ENCODE assay signal across 9 mouse cellular contexts in genomic region chr9:51993486-51994275, GRCm38 (mm10). TPM values are rescaled to one million over a fixed set of nuclear protein-coding genes. Genes with fewer than 3 reads are reported as not detected.
DNase-seq lines count a peak whose midpoint lies in the region; ATAC-seq and TF ChIP-seq lines count a peak whose summit lies in the region.
"Had no signal": no experiment of that assay in that cellular context is flagged by ENCODE, and none has a peak within 500 bp of the region (broad histone marks: within the 10 kb centered on the region; RNA-seq: fewer than 3 reads in every experiment).

No protein-coding gene starts in this region.

- TF ChIP-seq CTCF in liver, adult 2 months (IDR thresholded peaks at IDR 0.05; ENCODE audit: low read depth, low read length): peak; percentile 64

- DNase-seq in adrenal gland, postnatal 36 days: peak; percentile 33 to 43
- no peak for DNase-seq in adrenal gland, adult 2 months
- DNase-seq in liver, adult 2 months (ENCODE audit: extremely low read depth, low read depth, low spot score): peak; percentile 93
- no peak for DNase-seq in liver, embryonic 11.5 days (ENCODE audit: low spot score)
- peak; percentile 23 for DNase-seq in kidney, postnatal 14 days
- peak; percentile 64 for DNase-seq in testis, postnatal 10 days (ENCODE audit: low spot score)

- peak overlapping the region; percentile 71 for H3K27ac ChIP-seq in liver, adult 2 months (replicated peaks; ENCODE audit: insufficient read depth, low read depth, low read length)
- no peak overlapping the region for H3K27ac ChIP-seq in liver, embryonic 11.5 days (ENCODE audit: low read depth, low read length)
- no peak overlapping the region for H3K27ac ChIP-seq in forebrain, embryonic 12.5 days
- no peak overlapping the region for H3K27ac ChIP-seq in forebrain, embryonic 15.5 days (replicated peaks)
- H3K27ac ChIP-seq: macrophage had no signal

- H3K9ac ChIP-seq in liver, adult 2 months (ENCODE audit: low read depth, low read length): no peak overlapping the region
- H3K9ac ChIP-seq in liver, embryonic 11.5 days (ENCODE audit: low read depth, low read length): no peak overlapping the region
- H3K9ac ChIP-seq in forebrain, embryonic 12.5 days: no peak overlapping the region
- no peak overlapping the region for H3K9ac ChIP-seq in forebrain, embryonic 15.5 days (replicated peaks)

- no peak for TF ChIP-seq POLR2A in liver, adult 2 months (IDR thresholded peaks at IDR 0.05; ENCODE audit: extremely low read depth, insufficient read depth, low read length)

- H3K9me3 ChIP-seq in liver, embryonic 11.5 days (ENCODE audit: control insufficient read depth, low read length): no peaks in the 10 kb centered on the region
- no peaks in the 10 kb centered on the region for H3K9me3 ChIP-seq in forebrain, embryonic 12.5 days
- H3K9me3 ChIP-seq in forebrain, embryonic 15.5 days: 0 out of 2 replicates have a peak, but pooled peaks cover 2% of the 10 kb centered on the region

- WGBS in liver, adult 2 months: 58% methylated on average over 4 of the region's 4 CpGs
- 60% methylated on average over 4 of the region's 4 CpGs for WGBS in liver, embryonic 11.5 days
- WGBS in forebrain, embryonic 12.5 days: 73% methylated on average over 4 of the region's 4 CpGs
- 77% methylated on average over 4 of the region's 4 CpGs for WGBS in forebrain, embryonic 15.5 days

- no peak overlapping the region for H3K4me2 ChIP-seq in liver, embryonic 11.5 days
- H3K4me2 ChIP-seq in forebrain, embryonic 12.5 days: no peak overlapping the region
- no peak overlapping the region for H3K4me2 ChIP-seq in forebrain, embryonic 15.5 days (replicated peaks)

- H3K4me1 ChIP-seq in liver, adult 2 months (ENCODE audit: control insufficient read depth, insufficient read depth, low read length): peaks cover 14% of the 10 kb centered on the region; the same call in 1 of the 2 replicates
- no peaks in the 10 kb centered on the region for H3K4me1 ChIP-seq in liver, embryonic 11.5 days (replicated peaks; ENCODE audit: control insufficient read depth, insufficient read depth, low read length)
- H3K4me1 ChIP-seq in forebrain, embryonic 12.5 days: no peaks in the 10 kb centered on the region
- no peaks in the 10 kb centered on the region for H3K4me1 ChIP-seq in forebrain, embryonic 15.5 days

- no peak overlapping the region for H3K4me3 ChIP-seq in liver, adult 2 months (ENCODE audit: insufficient read depth, low read depth, low read length)
- H3K4me3 ChIP-seq in liver, embryonic 11.5 days (ENCODE audit: low read depth, low read length): no peak overlapping the region
- H3K4me3 ChIP-seq in forebrain, embryonic 12.5 days (replicated peaks): no peak overlapping the region
- no peak overlapping the region for H3K4me3 ChIP-seq in forebrain, embryonic 15.5 days

- ATAC-seq in liver, embryonic 11.5 days (replicated peaks; ENCODE audit: low FRiP score): no peak
- no peak for ATAC-seq in forebrain, embryonic 12.5 days (ENCODE audit: low FRiP score)
- ATAC-seq in forebrain, embryonic 15.5 days (replicated peaks): no peak

- H3K79me2 ChIP-seq in liver, adult 2 months (ENCODE audit: control insufficient read depth, insufficient read depth, low read length): no peaks in the 10 kb centered on the region

- H3K27me3 ChIP-seq in liver, adult 2 months (ENCODE audit: control insufficient read depth, insufficient read depth, low read length): no peaks in the 10 kb centered on the region
- H3K27me3 ChIP-seq in liver, embryonic 11.5 days (replicated peaks; ENCODE audit: control insufficient read depth, insufficient read depth, low read length): no peaks in the 10 kb centered on the region
- H3K27me3 ChIP-seq in forebrain, embryonic 12.5 days: no peaks in the 10 kb centered on the region
- no peaks in the 10 kb centered on the region for H3K27me3 ChIP-seq in forebrain, embryonic 15.5 days

- no peaks in the 10 kb centered on the region for H3K36me3 ChIP-seq in liver, adult 2 months (ENCODE audit: control insufficient read depth, insufficient read depth, low read length)
- no peaks in the 10 kb centered on the region for H3K36me3 ChIP-seq in liver, embryonic 11.5 days (ENCODE audit: control insufficient read depth, insufficient read depth, low read length)
- no peaks in the 10 kb centered on the region for H3K36me3 ChIP-seq in forebrain, embryonic 12.5 days (replicated peaks)
- H3K36me3 ChIP-seq in forebrain, embryonic 15.5 days: no peaks in the 10 kb centered on the region

RNA-seq across cellular contexts. Expression of gene Fdx1, which starts 30.3 kb away (rescaled TPM):
- 1,000 to 10,000 TPM; 2,132 to 4,124 TPM for total RNA-seq in adrenal gland, postnatal 36 days (2021)
- 1,000 to 10,000 TPM; 1,986 to 2,305 TPM for total RNA-seq in adrenal gland, adult 2 months (2021)
- polyA plus RNA-seq in adrenal gland, adult 2 months (2012; rRNA removed): 10,930 and 16,655 TPM in 2 replicates
- total RNA-seq in liver, adult 2 months (2014; rRNA removed): 144 and 160 TPM in 2 replicates
- 290 and 313 TPM in 2 replicates for polyA plus RNA-seq in liver, adult 2 months (2012; rRNA removed)
- 45.2 and 50.7 TPM in 2 replicates for polyA plus RNA-seq in liver, embryonic 11.5 days (2014; fragmentation: Nextera tagmentation; extraction: Ambion mirVana)
- 48.7 and 50.6 TPM in 2 replicates for polyA plus RNA-seq in forebrain, embryonic 12.5 days (2016; fragmentation: Nextera tagmentation; extraction: Ambion mirVana)
- polyA plus RNA-seq in forebrain, embryonic 15.5 days (2015; fragmentation: Nextera tagmentation; extraction: Ambion mirVana): 44.4 and 44.9 TPM in 2 replicates

RNA-seq across cellular contexts. Expression of gene Rdx, which starts 53.3 kb away (rescaled TPM):
- 100 to 1,000 TPM; 120 to 138 TPM for total RNA-seq in adrenal gland, postnatal 36 days (2021)
- total RNA-seq in adrenal gland, adult 2 months (2021): 100 to 1,000 TPM; 110 to 120 TPM
- polyA plus RNA-seq in adrenal gland, adult 2 months (2012; rRNA removed): 6.2 and 8.4 TPM in 2 replicates
- total RNA-seq in liver, adult 2 months (2014; rRNA removed): 167 TPM in 2 replicates
- polyA plus RNA-seq in liver, adult 2 months (2012; rRNA removed): 30.5 and 32.7 TPM in 2 replicates
- polyA plus RNA-seq in liver, embryonic 11.5 days (2014; fragmentation: Nextera tagmentation; extraction: Ambion mirVana): 146 and 148 TPM in 2 replicates
- 160 and 169 TPM in 2 replicates for polyA plus RNA-seq in forebrain, embryonic 12.5 days (2016; fragmentation: Nextera tagmentation; extraction: Ambion mirVana)
- polyA plus RNA-seq in forebrain, embryonic 15.5 days (2015; fragmentation: Nextera tagmentation; extraction: Ambion mirVana): 105 and 108 TPM in 2 replicates

Comparison
In these comparisons a context has a peak if more than half of its experiments do, and no peak if none do; other contexts are left out.
1. DNase-seq: peak in adrenal gland, postnatal 36 days (2 of 2), liver, adult 2 months (single experiment), kidney, postnatal 14 days (single experiment) and testis, postnatal 10 days (single experiment); none in adrenal gland, adult 2 months (single experiment) and liver, embryonic 11.5 days (single experiment).
2. RNA of gene Fdx1, which starts 30.3 kb away (polyA plus RNA-seq): 10,930 to 16,655 TPM in adrenal gland, adult 2 months; 290 to 313 TPM in liver, adult 2 months, 45.2 to 50.7 TPM in liver, embryonic 11.5 days, 48.7 to 50.6 TPM in forebrain, embryonic 12.5 days and 44.4 to 44.9 TPM in forebrain, embryonic 15.5 days; every median in the first group is over 10 times any median in the second.